Mouse (Mus musculus) left cerebral cortex, adult 6 months (tissue): ENCODE measurements around the gene Tap2. TPM values are rescaled to one million over a fixed set of nuclear protein-coding genes. Genes with fewer than 3 reads are reported as not detected.

Experiments used
- long read RNA-seq, 2 experiments: library from polyadenylated mRNA; unstranded; transcript quantifications; one replicate each; pipeline ENCODE4 v2.0.0; 2019 to 2020
- polyA plus RNA-seq: library from polyadenylated mRNA; unstranded; fragments of <200 nt; fragmentation: Nextera tagmentation; gene quantifications from 2 replicates; pipeline ENCODE4 v1.2.3, GENCODE M21; 2021

The Tap2 gene
- polyA plus RNA-seq, result 5.6 and 6.8 TPM in 2 replicates
- long read RNA-seq, experiment 1, transcript Tap2-201 (12 exons, 3,442 nt), result major isoform, 24 of 28 reads
- long read RNA-seq, experiment 1, partial matches to known transcripts, result 2 of 28 reads
- long read RNA-seq, experiment 1, other reads (novel, unspliced or antisense), result 2 of 28 reads
- long read RNA-seq, experiment 2, transcript Tap2-201 (12 exons, 3,442 nt), result major isoform, 8 of 13 reads
- long read RNA-seq, experiment 2, partial matches to known transcripts, result 4 of 13 reads
- long read RNA-seq, experiment 2, other reads (novel, unspliced or antisense), result 1 of 13 reads

GRCm38 (mm10) chr17:34203444-34203843 is at the start of gene Tap2:
Gene Tap2, plus strand, starts transcription at chr17:34203527.

GRCm38 (mm10) chr17:34187261-34187916 is 15.9 kb upstream of the Tap2 start, which contains the start of the genes Tap1 and Psmb9:
Gene Tap1, plus strand, starts transcription at chr17:34187553.
Gene Psmb9, minus strand, starts transcription at chr17:34187764.

GRCm38 (mm10) chr17:34196941-34197894 is 6.1 kb upstream of the Tap2 start, which contains the start of gene Psmb8:
Gene Psmb8, plus strand, starts transcription at chr17:34197721.

GRCm38 (mm10) chr17:34238706-34239105 is 35.4 kb downstream of the Tap2 start, which contains the start of gene H2-Ob:
Gene H2-Ob, plus strand, starts transcription at chr17:34238903.

GRCm38 (mm10) chr17:34257594-34258375 is 54.5 kb downstream of the Tap2 start, which contains the start of gene H2-Ab1:
Gene H2-Ab1, plus strand, starts transcription at chr17:34257689.

Other genes with a start within 250 kb of the Tap2 start
- 41.5 and 54.7 TPM in 2 replicates for gene Vps52, start 247.7 kb upstream of the Tap2 start, polyA plus RNA-seq
- 906 and 922 TPM in 2 replicates for gene Rps18, start 247.5 kb upstream of the Tap2 start, polyA plus RNA-seq
- 29.6 and 37.7 TPM in 2 replicates for gene H2-K1, start 203.2 kb upstream of the Tap2 start, polyA plus RNA-seq
- 3.4 and 12.5 TPM in 2 replicates for gene Ring1, start 178.8 kb upstream of the Tap2 start, polyA plus RNA-seq
- gene H2-Ke6, start 175.5 kb upstream of the Tap2 start, polyA plus RNA-seq, result 25.9 and 48.5 TPM in 2 replicates
- gene Slc39a7, start 171.8 kb upstream of the Tap2 start, polyA plus RNA-seq, result 66.0 and 69.8 TPM in 2 replicates
- 12.9 and 32.8 TPM in 2 replicates for gene Rxrb, start 171.7 kb upstream of the Tap2 start, polyA plus RNA-seq
- 0.48 and 0.55 TPM in 2 replicates for gene Col11a2, start 164.1 kb upstream of the Tap2 start, polyA plus RNA-seq
- gene H2-Oa, start 111.2 kb upstream of the Tap2 start, polyA plus RNA-seq, result 1.2 and 1.6 TPM in 2 replicates
- 32.1 and 36.6 TPM in 2 replicates for gene H2-DMa, start 84.0 kb upstream of the Tap2 start, polyA plus RNA-seq
- gene Brd2, start 80.9 kb upstream of the Tap2 start, polyA plus RNA-seq, result 42.2 and 74.5 TPM in 2 replicates
- 0.44 and 0.55 TPM in 2 replicates for gene H2-DMb2, start 60.2 kb upstream of the Tap2 start, polyA plus RNA-seq
- gene H2-DMb1, start 50.5 kb upstream of the Tap2 start, polyA plus RNA-seq, result 4.0 and 4.2 TPM in 2 replicates
- 2.2 and 2.8 TPM in 2 replicates for gene Tap1, start 16.0 kb upstream of the Tap2 start, polyA plus RNA-seq
- 8.1 and 8.5 TPM in 2 replicates for gene Psmb9, start 15.8 kb upstream of the Tap2 start, polyA plus RNA-seq
- 21.0 and 24.6 TPM in 2 replicates for gene Psmb8, start 5.8 kb upstream of the Tap2 start, polyA plus RNA-seq
- gene H2-Ob, start 35.4 kb downstream of the Tap2 start, polyA plus RNA-seq, result 0.55 and 1.3 TPM in 2 replicates
- 7.2 and 13.6 TPM in 2 replicates for gene H2-Ab1, start 54.2 kb downstream of the Tap2 start, polyA plus RNA-seq
- 3.1 and 6.3 TPM in 2 replicates for gene H2-Aa, start 84.3 kb downstream of the Tap2 start, polyA plus RNA-seq
- gene H2-Eb1, start 102.3 kb downstream of the Tap2 start, polyA plus RNA-seq, result 4.5 and 6.5 TPM in 2 replicates
- gene H2-Eb2, start 122.1 kb downstream of the Tap2 start, polyA plus RNA-seq, result not detected in 2 replicates
- gene Btnl2, start 151.3 kb downstream of the Tap2 start, polyA plus RNA-seq, result not detected in 2 replicates
- gene Btnl1, start 173.6 kb downstream of the Tap2 start, polyA plus RNA-seq, result not detected in 2 replicates
- gene BC051142, start 195.3 kb downstream of the Tap2 start, polyA plus RNA-seq, result 0.48 and 0.95 TPM in 2 replicates